9 mouse cellular contexts compared by ENCODE assay signal in the genomic region with DNA sequence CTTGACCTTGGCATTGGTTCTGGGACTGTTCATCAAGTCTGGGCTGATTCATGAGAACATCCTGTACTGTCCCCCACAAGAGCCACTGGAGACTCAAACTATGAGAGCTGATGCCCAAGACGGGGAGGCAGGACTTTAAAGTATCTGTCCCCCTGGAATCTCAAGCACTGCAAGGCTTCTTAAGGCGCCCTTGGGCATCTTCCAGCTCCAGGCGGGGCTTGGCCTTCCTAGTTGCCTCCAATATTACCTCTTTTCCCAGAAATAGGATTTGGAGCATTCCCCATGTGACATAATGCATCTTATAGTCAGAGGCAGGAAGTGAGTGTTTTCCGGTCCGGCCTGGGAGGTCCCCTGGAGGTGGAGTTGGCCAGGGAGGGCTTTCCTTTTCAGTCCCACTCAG. TPM values are rescaled to one million over a fixed set of nuclear protein-coding genes. Genes with fewer than 3 reads are reported as not detected.
DNase-seq lines count a peak whose midpoint lies in the region; ATAC-seq lines count a peak whose summit lies in the region.
"Had no signal": no experiment of that assay in that cellular context is flagged by ENCODE, and none has a peak within 500 bp of the region (broad histone marks: within the 10 kb centered on the region; RNA-seq: fewer than 3 reads in every experiment).

No protein-coding gene starts in this region.

- no peaks in the 10 kb centered on the region for H3K4me1 ChIP-seq in limb, embryonic 10.5 days

- no peaks in the 10 kb centered on the region for H3K27me3 ChIP-seq in limb, embryonic 10.5 days (ENCODE audit: low read depth, poor library complexity, severe bottlenecking)

- intact Hi-C loops in heart, postnatal 14 days (cut with DNase I) = no loop called here
- intact Hi-C loops in left cerebral cortex, postnatal 25 days (cut with DNase I) = no loop called here

- no peaks in the 10 kb centered on the region for H3K9me3 ChIP-seq in limb, embryonic 10.5 days (replicated peaks)

- 85% methylated on average over 5 of the region's 5 CpGs for WGBS in limb, embryonic 10.5 days

- H3K4me3 ChIP-seq in limb, embryonic 10.5 days = no peak overlapping the region

- DNase-seq in urinary bladder, postnatal 14 days (ENCODE audit: low spot score) = peak; percentile 69
- DNase-seq in urinary bladder, adult 2 months (ENCODE audit: low spot score) = no peak
- DNase-seq in heart, postnatal 14 days = peak; percentile 78 to 81
- no peak for DNase-seq in limb, embryonic 10.5 days (ENCODE audit: low spot score)
- DNase-seq in urinary bladder, postnatal 36 days (ENCODE audit: low spot score in 2 of 2) = peak; percentile 46 to 53
- no peak for DNase-seq in left cerebral cortex, postnatal 25 days (ENCODE audit: low spot score in 2 of 2)
- DNase-seq in frontal cortex, adult 2 months (ENCODE audit: extremely low spot score in 1 of 2, low spot score in 1 of 2) = no peak

- H3K27ac ChIP-seq in limb, embryonic 10.5 days = peak overlapping the region; percentile 16; the same call in 1 of the 2 replicates
- H3K27ac ChIP-seq: hindbrain, embryonic 14.5 days had no signal

- H3K36me3 ChIP-seq in limb, embryonic 10.5 days = no peaks in the 10 kb centered on the region

- ATAC-seq in erythroblast, adult 5-6 weeks (replicated peaks; ENCODE audit: low FRiP score, poor library complexity, severe bottlenecking) = no peak

RNA-seq across cellular contexts. Expression of a gene that starts 44.4 kb away (rescaled TPM):
- polyA plus RNA-seq in urinary bladder, adult 2 months (2012; rRNA removed) = 441 and 475 TPM in 2 replicates
- total RNA-seq in heart, postnatal 14 days (2021) = 100 to 1,000 TPM; 257 to 259 TPM
- 451 and 473 TPM in 2 replicates for polyA plus RNA-seq in limb, embryonic 10.5 days (2016; fragmentation: Nextera tagmentation; extraction: Ambion mirVana)
- 100 to 1,000 TPM; 354 to 378 TPM for total RNA-seq in left cerebral cortex, postnatal 25 days (2021)
- 490 and 503 TPM in 2 replicates for polyA plus RNA-seq in frontal cortex, adult 2 months (2012; rRNA removed)
- total RNA-seq in erythroblast, adult 5-6 weeks (2015; ENCODE audit: low replicate concordance) = 122 and 144 TPM in 2 replicates
- total RNA-seq in erythroblast, adult 5-6 weeks (2017; ENCODE audit: low replicate concordance) = 42.5 and 72.4 TPM in 2 replicates

RNA-seq across cellular contexts. Expression of a gene that starts 50.1 kb away (rescaled TPM):
- 43.7 and 45.6 TPM in 2 replicates for polyA plus RNA-seq in urinary bladder, adult 2 months (2012; rRNA removed)
- 10 to 100 TPM; 62.2 to 66.8 TPM for total RNA-seq in heart, postnatal 14 days (2021)
- 47.5 and 59.2 TPM in 2 replicates for polyA plus RNA-seq in limb, embryonic 10.5 days (2016; fragmentation: Nextera tagmentation; extraction: Ambion mirVana)
- total RNA-seq in left cerebral cortex, postnatal 25 days (2021) = 10 to 100 TPM; 37.5 to 38.2 TPM
- 28.5 and 29.1 TPM in 2 replicates for polyA plus RNA-seq in frontal cortex, adult 2 months (2012; rRNA removed)
- total RNA-seq in erythroblast, adult 5-6 weeks (2015; ENCODE audit: low replicate concordance) = 105 and 106 TPM in 2 replicates
- 145 and 205 TPM in 2 replicates for total RNA-seq in erythroblast, adult 5-6 weeks (2017; ENCODE audit: low replicate concordance)

Comparison
In these comparisons a context has a peak if more than half of its experiments do, and no peak if none do; other contexts are left out.
1. DNase-seq: peak in urinary bladder, postnatal 14 days (single experiment), heart, postnatal 14 days (2 of 2) and urinary bladder, postnatal 36 days (2 of 2); none in urinary bladder, adult 2 months (single experiment), limb, embryonic 10.5 days (single experiment), left cerebral cortex, postnatal 25 days (0 of 2) and frontal cortex, adult 2 months (0 of 2).